Mouse (Mus musculus) CD4-positive, CD25-positive, alpha-beta regulatory T cell, adult 2 months (primary cell): Measurements from ENCODE around the gene Hcn1.

ENCODE experiments used
- DNase-seq: peaks from one replicate; pipeline ENCODE4 v3.0.0-alpha.2; 2012; ENCODE audit warnings: low read depth, low spot score

The Hcn1 gene

DNA sequence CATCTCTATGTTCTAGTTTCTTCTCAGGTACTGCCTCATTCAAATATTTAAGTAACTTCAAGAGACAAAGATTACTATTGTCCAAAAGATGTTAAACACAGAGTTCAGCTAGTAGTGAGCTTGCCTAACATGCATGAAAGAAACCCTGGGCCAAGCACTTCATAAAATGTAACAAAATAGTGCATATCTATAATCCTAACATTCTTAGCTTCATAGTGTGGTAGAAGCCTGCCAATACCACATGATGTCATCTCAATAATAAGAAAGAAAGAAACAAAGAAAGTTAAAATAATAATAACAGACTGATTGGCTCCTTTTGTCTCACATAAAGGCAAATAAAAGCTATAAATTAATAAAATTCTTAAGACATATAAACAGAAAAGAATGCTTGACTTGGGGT is 103.5 kb downstream of the Hcn1 start:
- no peak for DNase-seq

DNA sequence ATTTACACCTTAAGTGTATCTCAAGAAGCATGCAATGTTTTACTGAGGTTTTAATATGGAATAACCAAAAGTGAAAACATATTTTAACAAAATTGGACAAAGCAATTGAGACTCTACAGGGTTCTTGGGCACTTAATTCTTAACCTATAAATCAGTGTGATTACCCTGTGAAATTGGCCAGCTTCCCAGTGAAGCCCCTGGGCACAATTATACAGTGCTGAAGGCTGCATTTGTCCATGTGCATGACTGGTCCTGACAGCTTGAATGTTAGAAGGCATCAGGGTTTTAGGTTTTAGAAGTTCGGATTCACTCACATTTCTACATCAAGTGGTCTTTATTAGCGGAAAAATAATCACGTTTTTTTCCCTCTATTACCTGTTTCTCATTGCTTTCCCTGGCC is 103.9 kb downstream of the Hcn1 start:
- no peak for DNase-seq

DNA sequence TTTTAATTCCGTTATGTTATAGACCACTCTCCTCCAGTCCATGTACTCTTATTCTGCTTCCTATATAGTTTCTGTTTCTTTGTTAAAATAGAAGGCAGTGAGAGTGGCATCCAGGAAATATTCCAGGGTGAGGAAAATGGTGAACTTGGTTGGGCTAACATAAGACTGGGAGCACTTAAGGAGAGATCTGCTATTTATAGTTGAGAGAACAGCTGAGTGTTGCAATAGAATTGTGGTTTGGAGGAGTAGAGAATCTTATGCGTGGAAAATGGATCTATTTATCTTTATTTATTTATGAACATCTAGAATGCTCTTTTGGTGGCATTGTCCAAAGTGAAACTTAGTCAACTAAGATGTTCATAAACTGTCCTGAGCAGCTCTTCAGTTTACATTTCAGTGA is 104.4 kb downstream of the Hcn1 start:
- no peak for DNase-seq

DNA sequence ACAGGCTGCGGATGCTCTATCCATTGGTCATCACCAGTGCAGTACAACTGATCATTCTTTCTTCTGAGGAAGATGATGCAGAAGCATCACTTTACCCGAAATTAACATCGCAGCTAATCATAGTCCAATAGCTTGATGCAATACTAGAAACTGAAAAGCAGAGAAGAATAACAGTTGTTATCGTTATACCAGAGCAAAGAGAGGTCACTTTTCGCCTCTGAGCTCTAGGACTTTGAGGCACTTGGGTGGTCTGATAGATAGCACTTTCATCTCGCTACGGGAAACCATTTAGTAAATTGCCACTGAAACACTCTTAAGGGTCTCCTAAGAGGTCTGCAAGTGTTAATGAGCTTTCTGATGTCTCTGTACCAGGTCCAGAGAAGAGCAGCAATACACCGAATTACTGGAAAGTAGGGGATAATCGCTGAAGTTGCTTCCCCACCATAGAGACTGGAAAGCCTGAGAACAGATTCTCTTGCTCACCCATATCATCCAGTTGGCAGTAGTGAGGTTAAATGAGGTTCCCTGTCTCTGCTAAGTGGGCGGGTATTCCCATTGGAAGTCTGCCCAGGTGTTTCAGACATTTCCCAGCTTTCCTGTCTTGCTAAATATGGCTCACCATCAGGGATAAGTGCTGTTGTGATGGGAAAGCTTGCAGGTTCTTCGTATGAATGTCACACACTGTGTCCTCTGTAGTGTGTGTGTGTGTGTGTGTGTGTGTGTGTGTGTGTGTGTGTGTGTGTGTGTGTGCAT is 105.0 kb downstream of the Hcn1 start:
- DNase-seq, result no peak

DNA sequence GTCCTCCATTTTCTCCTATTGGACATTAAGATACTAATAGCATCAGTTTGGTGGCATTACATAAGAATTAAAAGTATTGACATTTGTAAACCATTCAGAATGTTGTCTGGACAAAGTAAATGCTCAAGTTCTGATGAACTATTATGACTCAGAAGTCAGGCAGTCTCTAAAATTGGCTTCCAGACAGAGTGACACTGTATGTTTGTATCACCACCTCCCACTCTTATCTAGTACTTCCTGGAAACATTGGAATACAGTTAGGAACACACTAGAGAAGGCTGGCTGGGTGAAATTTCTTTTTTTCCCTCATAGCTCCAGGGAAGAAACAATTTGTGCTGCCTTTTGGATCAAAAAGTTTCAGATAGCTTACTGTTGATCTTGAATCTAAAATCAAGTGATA is 108.7 kb downstream of the Hcn1 start:
- no peak for DNase-seq

DNA sequence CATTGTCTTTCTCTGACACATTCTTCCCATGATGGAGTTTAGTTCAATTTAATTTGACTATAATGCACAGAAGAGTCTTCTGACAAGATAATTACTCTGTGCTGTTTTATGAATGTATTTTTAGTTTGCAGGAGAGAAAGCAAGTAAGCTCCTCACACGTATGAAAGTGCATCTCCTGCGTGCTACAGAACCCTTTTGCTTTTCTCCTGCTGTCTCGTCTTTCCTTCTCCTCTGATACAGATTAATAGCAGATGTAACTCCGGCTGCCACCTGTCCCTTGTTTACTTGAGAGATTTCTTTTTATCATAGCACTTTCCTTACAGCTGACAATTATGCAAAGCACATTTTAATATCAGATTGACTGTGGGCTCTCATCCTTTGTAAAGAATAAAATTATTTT is 120.0 kb downstream of the Hcn1 start:
- DNase-seq, result no peak

DNA sequence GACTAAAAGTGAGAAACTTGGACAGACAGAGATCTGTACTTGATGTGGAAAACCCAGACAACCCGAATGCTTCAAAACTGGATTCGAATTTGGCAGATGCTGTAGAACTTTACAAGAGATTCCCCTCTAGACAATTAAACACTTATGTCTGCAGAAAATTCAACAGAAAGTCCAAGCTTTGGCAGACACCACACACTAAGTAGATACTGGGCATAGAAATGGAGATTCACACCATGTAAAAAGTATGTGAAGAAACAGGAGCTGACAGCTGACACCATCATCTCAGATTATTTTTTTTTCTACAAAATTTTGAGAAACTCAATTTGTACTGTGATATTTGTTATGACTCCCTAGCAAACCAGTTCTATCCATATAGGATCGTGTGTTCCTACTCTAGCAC is 122.0 kb downstream of the Hcn1 start:
- DNase-seq, result no peak

DNA sequence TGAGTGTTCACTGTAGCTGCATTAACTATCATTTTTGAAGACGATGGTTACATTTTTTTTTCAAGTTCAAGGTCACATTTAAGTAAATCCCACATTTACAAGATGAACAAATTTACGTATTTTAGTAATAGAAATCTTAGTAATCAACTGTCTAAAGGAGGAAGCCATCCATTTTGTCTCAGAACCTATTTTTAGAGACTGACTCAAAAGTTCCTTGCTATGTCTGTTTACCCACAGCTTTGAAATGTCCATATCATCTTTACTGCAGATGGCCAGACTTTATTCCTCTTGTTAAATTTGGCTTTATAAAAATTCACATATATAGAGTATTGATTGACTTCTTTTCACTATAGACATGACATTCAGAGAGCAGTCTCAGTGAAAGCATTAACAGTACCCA is 126.3 kb downstream of the Hcn1 start:
- DNase-seq, result no peak

DNA sequence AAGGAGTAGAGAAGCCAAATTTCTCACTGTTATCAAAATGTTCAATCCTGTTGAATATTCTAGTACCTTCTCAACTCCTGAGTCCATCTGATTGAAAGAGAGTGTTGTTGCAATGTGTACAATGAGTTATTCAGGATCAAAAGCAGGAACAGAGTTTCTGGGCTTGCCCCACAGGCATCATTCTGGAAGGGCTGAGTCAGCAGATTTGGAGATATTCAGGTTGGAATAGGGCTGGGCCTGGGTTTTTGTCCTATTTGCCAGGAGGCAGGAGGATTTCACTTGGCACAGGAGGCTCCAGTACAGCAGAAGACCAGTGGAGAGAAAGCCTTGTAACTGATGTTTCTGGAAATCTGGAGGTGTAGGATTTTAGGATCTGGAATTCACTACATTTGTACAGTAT is 130.6 kb downstream of the Hcn1 start:
- DNase-seq, result no peak

DNA sequence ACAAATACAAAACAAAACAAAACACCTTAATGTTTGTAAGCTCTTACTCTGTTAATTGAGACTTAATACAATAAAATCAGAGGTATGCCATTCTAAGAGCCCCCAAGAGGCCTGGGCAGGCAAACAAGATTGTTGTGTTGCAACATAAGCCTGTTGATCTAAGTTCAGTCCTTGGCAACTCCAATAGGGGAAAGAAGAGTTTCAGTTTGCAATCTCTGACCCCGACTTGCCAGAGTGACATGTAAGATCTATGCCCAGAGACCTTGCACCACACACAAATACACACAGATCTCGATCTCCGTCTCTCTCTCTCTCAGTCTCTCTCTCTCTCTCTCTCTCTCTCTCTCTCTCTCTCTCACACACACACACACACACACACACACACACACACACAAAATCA is 142.3 kb downstream of the Hcn1 start:
- DNase-seq, result no peak

DNA sequence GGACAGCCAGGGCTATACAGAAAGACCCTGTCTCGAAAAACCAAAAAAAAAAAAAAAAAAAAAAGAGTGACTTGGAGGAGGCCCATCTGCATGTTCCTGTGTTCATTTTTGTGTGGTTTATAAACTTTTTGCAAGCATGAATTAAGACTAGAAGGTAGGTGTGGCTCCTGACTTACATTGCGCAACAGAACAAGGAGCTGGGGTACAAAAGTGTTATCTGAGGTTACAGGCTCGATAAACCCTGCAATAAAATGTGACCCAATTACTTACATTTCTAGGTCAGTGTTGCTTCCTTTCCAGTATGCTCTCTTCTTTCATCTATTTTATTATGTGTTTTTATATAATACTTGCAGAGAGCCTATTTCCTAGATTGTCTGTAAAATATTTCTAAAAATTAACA is 143.1 kb downstream of the Hcn1 start:
- DNase-seq, result no peak

DNA sequence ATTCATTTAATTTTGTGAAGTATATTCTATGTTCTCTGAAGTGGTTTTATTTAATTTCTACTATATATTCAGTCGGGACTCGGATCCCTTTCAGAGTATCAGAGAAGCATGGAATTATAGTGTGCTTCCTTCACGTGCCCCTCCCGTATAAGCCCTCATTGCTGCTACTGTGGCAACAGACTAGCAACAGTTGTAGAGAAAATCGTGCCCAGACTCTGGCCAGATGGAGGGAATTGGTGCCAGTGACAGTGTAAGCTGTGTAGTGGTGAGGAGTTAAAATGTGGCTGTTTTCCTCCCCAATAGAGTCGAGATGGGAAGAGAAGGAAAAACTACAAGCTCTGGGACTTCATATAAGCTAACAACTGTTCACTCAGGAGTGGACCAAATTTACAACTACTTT is 163.4 kb downstream of the Hcn1 start:
- no peak for DNase-seq

DNA sequence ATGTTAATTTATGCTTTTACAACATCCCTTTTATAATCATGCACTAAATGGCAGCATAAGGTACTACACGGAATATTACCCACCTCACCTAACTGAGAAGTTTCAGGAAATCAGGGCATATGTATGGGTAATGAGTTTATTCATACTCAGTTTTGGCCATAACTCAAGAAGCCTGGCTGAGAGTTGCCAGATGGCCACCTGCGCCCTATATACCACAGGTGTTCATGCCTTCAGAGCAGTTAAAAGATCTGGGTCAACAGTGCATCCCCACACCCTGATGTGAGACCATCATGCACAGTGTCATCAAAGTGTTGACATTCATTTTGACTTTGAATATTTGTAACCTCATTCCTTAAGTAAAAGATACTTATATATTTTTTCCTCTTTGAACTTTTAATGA is 183.3 kb downstream of the Hcn1 start:
- DNase-seq, result no peak

DNA sequence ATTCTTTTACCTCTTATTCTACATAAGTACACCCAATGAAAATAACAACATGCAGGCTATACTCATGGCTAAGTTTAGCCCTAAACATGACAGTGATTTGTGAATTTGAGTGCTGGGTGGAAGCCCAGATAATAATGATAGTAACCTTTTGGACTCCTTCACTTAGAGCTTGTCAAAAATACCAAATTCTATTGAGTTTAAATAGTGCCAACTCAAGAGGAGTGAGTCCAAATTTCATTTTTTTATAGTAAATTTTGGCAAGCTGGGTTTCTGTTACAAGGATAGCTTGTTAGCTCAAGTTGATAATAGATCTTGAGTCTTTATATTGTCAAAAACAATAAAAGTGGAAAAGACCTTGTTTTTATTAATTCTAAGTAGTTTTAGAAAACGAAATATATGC is 190.7 kb downstream of the Hcn1 start:
- DNase-seq, result no peak

DNA sequence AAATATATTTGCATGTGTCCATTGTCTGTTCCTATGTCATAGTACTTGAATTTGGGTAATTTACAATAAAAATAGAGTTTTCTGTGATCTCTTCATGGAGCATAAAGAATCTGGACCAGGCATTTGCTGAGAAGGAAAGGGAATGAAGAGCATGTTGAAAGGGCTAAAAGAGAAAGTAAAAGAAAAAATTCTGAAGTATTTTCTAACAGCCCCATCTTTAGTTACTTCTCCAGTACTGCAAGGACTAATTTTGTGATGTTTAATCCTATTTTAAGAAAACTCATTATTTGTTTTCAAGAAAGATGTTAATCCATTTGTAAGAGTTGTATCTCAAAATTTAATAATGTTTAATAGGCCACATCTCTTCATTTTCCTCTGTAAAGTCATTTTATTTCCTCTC is 198.9 kb downstream of the Hcn1 start:
- DNase-seq, result no peak

DNA sequence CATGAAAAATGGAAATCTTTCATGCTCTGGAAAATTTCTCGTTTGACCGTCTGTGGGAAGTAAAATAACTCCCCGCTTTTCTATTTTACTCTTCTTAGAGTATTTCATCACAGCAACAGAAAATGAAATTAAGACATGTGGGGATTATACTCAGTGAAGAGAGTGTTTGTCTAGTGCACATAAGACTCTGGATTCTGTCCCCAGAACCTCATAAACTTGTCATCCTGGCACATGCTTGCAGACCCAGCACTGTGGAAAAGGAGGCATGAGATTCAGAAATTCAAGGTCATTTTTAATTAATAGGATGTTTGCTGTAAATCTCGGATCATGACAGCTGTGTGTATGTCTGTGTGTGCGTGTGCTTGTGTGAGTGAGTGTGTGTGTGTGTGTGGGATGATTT is 225.5 kb downstream of the Hcn1 start:
- DNase-seq, result no peak

DNA sequence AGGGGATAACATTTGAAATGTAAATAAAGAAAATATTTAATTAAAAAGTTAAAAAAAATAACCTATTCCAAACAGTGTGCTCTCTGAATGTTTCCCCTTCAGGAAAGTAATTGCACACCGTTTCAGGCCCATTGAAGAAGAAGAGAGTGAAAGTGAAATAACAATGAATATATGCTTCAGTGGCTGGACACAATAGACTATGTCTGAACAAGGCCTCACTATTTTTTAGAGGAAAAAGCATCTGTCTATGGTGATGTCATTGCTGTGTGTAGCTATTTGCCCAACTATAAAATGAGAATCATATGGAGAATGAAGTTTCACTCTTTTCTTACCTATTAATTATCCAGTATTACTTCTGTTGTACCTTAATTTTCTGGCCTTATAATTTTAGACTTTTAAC is 234.5 kb downstream of the Hcn1 start:
- DNase-seq, result no peak

DNA sequence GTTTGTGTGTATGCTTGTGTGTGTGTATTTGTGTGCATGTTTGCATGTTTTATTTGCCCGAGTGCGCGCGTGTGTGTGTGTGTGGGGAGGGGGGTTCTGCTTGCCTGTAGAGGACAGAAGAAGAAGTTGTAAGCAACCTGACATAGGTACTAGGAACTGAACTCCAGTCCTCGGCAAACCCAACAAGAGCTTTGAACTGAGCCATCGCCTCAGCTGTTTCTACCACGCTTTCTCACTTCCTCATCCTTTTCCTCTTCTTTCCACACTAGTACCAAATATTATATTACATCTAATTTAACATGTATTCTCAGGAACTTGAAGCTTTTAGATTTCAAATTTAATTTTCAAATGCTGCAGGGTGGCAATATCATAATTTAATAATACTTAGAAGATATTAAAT is 236.1 kb downstream of the Hcn1 start:
- DNase-seq, result no peak

DNA sequence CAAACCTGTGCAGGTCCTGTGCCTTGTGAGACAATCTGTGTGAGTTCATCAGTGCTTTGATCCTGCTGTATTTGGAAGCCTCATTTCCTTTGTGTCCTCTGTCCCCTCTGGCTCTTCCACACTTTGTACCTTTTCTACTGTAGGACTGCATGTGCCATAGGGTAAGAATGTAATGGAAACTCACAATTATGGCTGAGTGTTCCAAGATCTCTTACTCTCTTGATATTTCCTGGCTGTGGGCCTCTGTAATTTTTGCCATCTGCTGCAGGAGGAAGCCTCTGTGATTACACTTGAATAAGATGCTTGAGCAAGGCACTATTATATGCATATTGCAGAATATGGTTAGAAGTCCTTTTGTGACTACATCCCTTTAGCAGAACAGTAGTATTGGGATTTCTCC is 240.2 kb downstream of the Hcn1 start:
- no peak for DNase-seq

DNA sequence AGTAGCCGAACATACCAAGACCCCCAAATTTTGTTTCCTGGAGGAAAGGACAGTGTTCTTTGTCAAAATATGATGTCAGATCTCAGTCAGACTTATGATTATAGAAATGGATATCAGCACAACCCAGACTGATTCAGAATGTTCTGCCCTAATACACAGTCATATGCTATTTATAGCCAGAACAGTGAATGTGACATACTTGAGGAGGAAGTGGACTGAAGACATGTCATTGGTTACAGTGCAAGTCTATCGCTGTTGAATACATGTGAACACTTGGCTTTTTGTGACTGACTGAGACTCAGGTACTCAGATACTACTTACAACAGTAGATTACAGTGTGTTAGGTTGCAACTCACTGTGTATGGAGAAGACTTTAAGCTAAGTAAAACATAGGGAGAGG is 245.2 kb downstream of the Hcn1 start:
- DNase-seq, result no peak

DNA sequence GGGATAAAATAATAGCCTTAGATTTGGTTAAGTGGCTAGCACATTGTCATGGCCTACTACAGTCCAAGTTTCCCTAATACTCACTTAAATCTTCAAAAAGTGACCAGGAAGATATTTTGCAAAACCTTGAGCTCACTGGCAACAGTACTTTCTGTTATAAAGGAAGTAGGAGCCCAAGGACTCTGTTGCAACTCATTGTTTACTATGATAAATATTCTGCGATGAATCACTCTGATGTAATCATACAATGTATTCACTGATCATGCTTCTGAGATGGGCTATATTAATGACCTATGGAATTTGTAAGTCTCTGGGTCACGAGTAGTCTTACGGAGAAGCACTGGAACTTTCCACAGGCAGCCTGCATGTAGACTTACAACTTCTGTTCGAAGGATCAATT is 246.6 kb downstream of the Hcn1 start:
- no peak for DNase-seq

DNA sequence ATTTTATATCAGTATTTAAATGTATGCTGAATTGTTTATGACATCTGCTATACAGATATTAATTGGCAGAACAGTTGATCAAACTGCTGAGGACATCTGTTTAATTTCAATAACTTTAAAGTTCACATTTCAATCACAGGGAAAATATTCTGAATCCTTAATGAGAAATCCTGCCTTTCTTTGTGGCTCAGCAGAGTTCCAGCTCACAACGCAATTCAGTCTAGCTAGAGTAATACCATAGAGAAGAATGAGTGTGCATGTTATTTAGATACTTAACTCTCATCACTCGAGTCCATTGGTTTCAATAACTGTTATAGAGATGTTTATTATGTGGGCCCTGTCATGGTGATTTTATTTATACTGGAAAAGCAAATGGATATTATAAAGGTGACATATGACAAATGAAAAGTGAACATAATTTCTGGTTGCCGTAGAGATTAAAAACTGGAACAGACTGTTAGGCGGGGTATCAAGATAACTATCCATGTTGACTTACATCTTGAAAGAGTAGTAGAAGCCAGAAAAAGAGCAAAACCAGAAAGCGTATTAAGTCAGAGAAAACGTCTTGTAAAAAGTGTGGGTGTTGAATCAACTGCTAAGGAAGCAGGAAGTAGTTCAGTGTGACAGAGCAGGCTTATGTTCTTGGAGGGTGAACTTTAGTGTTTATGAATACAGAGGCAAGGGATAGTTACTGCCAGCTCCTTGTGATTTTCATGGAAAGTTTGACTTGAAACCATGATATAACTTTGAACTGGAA is 250.0 kb downstream of the Hcn1 start:
- no peak for DNase-seq

DNA sequence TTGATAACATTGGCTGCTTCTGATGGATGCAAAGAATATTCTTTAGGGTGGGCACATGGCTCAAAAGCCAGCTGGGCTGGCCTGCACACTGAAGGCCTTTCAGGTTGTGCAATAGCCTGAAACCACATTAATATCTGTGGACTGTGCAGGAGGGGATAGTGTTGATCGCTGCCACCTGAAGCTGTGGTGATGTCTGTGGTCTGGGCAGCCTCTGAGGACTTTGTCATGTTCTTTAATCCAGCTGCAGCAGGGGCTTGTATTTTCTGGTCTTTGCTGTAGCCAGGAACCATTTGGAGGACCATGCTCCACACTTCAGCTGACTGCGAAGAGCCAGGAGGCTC is 250.6 kb downstream of the Hcn1 start:
- no peak for DNase-seq

DNA sequence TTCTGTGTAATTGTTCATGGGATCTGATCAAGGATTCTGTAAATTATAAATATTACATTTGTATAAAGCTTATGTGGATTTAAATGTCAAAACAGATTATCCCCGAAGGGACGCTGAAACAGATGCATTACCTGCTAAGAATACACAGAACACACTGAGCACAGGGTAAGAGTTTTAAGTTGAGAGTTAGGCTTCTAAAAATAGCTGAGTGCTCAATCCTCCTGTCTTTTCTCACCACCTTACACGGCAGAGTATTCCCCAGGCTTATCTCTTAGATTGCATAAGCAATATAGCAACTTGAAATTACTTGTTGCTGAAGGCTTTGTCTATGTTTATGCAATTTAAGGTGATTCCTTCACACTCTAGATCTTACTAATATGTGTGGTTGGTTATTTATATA is 256.3 kb downstream of the Hcn1 start:
- DNase-seq, result no peak
